Mouse (Mus musculus) embryonic fibroblast, embryonic 13.5 days (primary cell): ENCODE measurements around the gene C730034F03Rik.

Experiments used
- CTCF ChIP-seq: IDR thresholded peaks from 2 replicates; pipeline ENCODE4 v1.5.1; 2011; ENCODE audit warnings: mild to moderate bottlenecking, control low read depth, low read length, moderate library complexity, borderline replicate concordance; ENCODE audit not compliant: insufficient read depth
- POLR2A ChIP-seq: IDR thresholded peaks from 2 replicates; pipeline ENCODE4 v1.6.1; 2011; ENCODE audit warnings: low read depth, mild to moderate bottlenecking, control low read depth, low read length, moderate library complexity

DNA sequence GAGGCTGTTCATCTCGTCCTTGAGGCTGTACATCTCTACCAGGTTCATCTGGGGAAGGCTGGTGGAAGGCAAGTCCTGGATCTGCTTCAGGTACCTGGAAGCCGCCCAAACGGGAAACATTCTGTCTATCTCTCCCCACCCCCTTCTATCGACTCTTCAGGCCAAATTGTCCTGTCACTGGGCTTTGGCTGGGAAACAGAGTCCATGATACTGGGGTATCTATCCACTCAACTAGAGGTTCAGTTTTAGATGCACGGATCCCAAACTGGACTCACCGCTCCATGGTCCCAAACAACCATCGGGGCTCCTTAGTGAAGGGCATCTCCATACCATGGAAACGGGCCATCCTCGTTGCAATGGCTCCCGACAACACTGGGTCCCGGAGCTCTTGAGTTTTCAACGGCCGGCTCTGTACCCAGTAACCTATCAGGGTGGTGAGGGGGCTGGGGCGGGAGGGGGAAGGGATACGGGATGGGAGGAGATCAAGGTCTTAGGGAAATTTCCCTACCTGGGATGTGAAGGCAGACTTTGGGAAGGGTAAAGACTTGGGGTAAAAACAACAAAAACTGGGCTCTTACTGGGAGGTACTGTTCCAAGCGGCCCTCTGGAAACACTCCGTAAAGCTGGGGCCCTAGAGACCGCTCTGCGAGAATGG is 1.1 kb upstream of the C730034F03Rik start:
- no peak for TF ChIP-seq POLR2A
- TF ChIP-seq CTCF, result no peak
